Mouse (Mus musculus) thymus, adult 2 months (tissue): Measurements from ENCODE around the gene Mxd4.
A peak's percentile ranks its signal among the peaks of the same experiment; 100 is the strongest.

ENCODE experiments used
- CTCF ChIP-seq: fragments of 200-500 bp; IDR thresholded peaks from 2 replicates; pipeline ENCODE4 v1.5.1; 2012; ENCODE audit warnings: mild to moderate bottlenecking, control low read depth, low read length, moderate library complexity, borderline replicate concordance; ENCODE audit not compliant: control insufficient read depth, poor library complexity, insufficient read depth; ENCODE audit errors: extremely low read depth
- POLR2A ChIP-seq: fragments of 200-500 bp; IDR thresholded peaks from 2 replicates; pipeline ENCODE4 v1.6.1; 2012; ENCODE audit warnings: mild to moderate bottlenecking, low read length, control low read depth, moderate library complexity; ENCODE audit not compliant: control insufficient read depth, poor library complexity, insufficient read depth; ENCODE audit errors: extremely low read depth

GRCm38 (mm10) chr5:34187601-34188316 is at the start of gene Mxd4:
- TF ChIP-seq CTCF, result no peak
- peak; percentile 98 for TF ChIP-seq POLR2A
